Mouse (Mus musculus) brain, adult 2 months (tissue): ENCODE data around the gene Car12.
"Not testable (repeated sequence)": the region's sequence is repeated elsewhere in the genome, so short reads cannot be mapped to it uniquely, and the experiment has no call there.

ENCODE experiments used
- DNase-seq: peaks from one replicate; pipeline ENCODE4 v3.0.0; 2011; ENCODE audit warnings: low read depth, low spot score

Gene Car12

DNA sequence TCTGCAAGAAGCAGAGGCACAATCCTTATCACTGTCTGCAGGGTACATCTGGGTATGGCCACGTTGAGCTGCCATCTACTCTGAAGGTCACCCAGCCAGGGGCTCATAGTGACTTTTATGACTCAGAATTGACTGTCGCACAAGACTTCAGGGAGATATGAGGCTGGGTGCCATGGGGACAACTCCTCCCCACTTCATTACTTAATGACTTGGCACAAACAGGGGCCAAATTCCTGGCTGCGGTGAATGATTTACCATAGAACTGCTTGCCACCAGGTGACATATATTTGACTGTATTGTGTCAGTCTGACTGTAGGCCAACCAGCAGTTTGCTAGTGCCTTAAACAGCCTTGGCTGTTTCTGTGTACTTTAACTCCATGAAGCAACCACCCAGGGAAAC, 55.8 kb downstream of the Car12 start:
- no peak for DNase-seq

DNA sequence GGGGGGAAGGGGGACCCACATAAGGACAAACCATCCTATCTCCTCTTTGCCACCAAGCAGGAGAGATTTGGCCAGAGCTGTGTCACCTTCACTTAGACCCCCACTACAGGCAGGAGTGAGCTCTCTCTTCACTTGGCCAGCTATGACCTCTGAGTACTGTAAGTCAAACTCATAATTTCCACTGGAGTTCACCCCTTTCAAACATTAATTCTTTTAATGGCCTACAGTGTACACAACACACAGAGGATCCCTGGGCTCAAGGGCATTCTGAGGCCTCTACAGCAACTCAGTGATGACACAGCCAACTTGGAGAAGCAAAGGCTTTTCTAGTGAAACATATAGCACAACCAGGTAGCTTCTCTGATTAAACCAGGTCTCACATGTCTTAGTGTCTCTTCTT, 57.2 kb downstream of the Car12 start:
- DNase-seq, result no peak

DNA sequence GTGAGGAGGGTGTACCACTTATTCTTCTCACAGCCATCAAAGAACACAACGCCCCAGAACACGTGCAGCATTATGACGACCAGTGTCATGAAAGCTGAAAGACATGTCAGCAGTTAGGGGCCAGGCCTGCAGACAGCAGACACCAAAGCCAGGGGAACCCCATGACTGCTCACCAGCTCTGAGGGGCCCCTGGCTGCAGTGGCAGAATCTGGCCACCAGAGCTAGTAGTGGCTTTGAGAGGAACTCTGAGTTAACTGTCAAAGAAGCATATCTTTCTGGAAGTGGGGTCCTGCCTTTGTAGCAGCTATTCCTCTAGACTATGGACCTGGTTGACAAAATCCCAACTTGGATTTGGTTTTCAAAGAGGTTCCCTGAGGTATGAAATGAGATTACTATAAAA, 71.1 kb downstream of the Car12 start:
- not testable (repeated sequence) for DNase-seq

DNA sequence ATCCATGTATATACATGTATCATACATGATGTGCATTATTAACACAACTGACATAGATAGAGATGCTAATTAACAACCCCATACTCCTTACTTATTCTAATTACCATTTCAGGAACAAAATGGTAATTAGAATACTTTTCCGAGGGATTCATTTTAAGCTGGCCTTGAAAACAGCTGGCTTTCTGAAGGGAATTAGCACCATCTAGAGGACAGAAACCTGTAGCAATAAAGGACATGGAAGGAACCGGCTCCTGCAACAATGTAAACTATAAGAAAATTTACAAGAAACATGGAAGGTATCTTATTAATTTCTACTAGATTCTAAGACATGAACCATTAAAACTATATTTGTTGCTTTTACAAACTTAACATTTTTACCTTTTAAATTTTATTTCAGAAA, 74.3 kb downstream of the Car12 start:
- peak; percentile 88 for DNase-seq

DNA sequence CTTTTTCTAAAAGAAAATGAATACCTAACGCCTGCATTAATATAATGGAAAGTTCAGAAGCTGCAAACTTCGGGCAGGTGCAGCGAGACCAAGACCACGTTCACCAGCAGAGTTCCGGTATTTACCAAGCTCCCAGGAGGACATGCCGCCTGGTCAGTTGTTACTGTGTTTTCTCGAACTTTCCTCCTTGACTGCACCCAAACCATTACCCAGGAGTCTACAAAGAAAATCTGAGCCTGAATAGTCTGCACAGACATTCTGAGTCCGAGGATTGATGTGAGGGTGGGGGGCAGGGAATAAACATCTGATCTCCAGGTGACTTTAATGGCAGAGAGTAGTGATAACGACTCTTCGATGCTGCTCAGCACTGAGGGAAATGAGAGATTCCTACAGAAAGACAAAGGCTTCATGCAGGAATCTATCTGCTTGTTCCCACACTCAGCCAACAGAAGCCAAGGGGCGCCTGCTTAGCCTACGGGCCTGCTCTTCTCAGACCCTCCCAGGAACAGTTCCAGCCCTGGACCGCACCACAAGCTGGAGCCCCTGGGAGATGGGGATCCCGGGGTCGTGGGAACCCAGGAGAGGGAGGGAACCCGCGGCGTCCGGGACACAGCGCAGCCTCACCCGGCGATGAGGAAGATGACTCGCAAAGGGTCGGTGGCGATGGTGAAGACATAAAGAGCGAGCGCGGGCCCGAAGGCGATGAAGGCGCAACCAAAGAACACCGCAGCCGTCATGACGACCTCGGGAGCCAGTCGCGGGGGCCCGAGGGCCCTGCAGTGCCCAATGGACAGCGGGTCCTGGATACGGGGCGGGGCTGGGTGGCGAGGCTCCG, 81.4 kb downstream of the Car12 start:
- no peak for DNase-seq

DNA sequence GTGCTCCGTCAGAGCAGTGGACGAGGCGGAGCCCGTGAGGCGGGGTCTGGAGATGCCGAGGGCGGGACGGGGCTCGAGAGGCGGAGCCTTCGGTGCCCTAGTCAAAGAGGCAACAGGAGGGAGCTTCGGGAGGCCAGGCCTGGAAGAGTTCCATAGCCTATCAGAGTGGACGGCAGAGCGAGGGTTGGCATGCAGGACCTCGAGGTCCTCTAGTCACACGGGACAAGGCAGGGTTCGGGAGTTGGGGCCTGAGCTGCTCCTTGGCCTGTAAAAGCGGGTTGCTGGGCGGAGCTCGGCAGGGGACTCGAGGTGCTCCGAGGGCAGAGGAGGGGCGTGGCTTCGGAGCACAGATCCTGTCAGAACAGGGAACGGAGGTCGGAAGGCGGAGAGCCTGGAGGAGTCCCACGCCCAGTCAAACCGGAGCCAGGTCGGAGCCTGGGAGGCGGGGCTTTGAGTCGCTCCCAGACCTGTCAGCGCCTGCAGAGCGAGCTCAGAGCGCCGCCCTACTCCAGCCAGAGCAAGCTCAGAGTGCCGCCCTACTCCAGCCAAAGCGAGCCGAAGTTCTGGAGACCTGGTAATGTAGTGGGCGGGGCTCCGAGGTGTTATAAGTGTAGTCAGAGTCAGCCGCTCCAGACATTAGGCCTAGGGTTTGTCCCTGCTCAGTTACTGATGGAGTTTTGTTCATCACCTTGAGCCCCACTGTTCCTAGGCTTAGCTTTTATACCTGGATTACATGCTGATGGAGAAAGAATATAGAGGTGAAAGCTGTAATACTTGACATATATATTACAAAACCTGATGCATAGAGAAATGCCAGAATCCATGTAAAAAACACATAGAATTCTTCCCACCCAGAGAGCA, 82.2 kb downstream of the Car12 start, which contains the start of gene Aph1b:
Aph1b (minus strand) TSS at position 27 of the 861 bp plus-strand sequence.
- DNase-seq, result peak; percentile 99

DNA sequence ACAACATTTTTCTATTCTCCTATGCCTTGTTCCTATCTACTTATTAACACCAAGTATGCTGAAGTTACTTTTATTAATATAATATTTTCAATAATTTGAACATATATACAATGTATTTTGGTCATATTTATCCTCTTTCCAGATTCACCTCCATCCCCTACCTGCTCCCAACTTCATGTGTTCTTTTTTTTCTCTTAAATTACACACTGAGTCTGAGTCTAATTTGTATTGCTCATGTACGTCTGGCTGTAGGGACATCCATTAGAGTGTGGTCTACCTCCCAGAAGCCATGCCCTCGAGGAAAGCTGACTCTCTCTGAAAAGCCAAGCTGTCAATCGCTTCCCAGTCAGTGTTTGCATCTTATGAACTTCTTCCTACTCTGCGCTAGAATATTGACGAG, 83.3 kb downstream of the Car12 start, which contains the start of gene Gm10647:
Gm10647 (plus strand) TSS at position 301 of the 400 bp plus-strand sequence.
- no peak for DNase-seq

DNA sequence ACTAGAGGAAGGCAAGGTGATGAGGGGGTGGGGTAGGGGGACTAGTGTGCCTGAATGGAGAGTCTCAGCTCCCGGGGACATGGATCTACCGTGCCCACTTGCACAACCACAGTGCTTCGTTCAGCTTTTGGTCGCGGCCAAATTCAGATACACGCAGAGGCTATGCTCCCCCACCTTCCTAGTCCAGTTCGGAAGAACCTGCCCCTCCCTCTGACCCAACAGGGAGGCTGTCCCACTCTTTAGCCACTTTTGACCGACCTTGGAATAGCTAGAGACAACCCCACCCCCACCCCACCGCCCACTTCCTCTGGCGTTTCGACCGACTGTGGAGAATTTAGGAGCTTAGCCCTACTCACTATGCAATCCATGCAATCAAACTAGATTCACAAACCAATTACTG, 88.5 kb downstream of the Car12 start:
- no peak for DNase-seq

DNA sequence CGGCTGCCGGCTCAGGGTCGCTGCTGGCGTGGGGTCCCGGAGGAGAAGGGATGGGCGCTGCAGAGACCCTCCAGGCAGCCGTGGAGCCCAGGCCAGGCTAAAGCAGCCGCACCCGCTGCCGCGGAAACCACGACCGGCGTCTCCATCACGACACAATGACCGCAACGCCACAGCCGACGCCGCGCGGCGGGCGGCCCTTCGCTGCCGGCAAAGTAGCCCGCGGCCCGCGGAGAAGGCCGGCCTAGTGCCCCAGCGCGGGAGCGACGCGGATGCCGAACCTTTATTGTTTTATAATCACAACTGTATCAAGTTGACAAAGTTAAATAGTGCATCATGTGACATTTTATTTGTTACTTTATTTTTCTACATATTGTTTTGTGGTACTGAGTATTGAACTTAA, 92.5 kb downstream of the Car12 start:
- not testable (repeated sequence) for DNase-seq

DNA sequence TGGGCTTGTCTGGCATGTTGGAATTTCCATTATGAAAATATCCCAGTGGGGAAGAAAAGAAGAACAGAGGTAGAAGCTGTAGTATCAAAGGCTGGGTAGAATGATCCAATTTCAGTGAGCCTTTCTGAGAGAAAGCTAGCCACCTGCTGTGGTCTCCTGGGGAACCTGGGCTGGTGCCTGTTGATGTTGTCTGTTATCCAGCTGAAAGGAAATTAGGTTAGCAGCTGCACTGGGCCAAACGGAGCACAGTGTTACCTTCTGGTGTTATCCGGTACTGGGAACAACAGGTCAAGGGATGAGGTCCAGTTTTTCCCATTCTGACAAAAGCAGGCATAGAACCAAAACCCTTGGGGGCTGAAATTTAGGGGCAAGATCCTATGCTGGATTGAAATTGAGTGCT, 99.9 kb downstream of the Car12 start:
- DNase-seq, result peak; percentile 18
